Mouse (Mus musculus) liver, embryonic 14.5 days (tissue): ENCODE results near the gene Pdcd4. TPM values are rescaled to one million over a fixed set of nuclear protein-coding genes. Genes with fewer than 3 reads are reported as not detected.
A peak's percentile ranks its signal among the peaks of the same experiment; 100 is the strongest.

Experiments used
- ATAC-seq: fragments of 200-750 bp; cut with Nextera tagmentation; 2 replicates; pipeline ENCODE4 v1.8.0; 2017; ENCODE audit warnings: moderate number of reproducible peaks, mild to moderate bottlenecking, moderate library complexity; ENCODE audit not compliant: insufficient read depth
- DNase-seq, 3 experiments: peaks; one replicate each; pipeline ENCODE4 v3.0.0-alpha.2; 2012 to 2013; ENCODE audit warnings: low read depth in 3 of 3, low spot score in 3 of 3
- H3K27ac ChIP-seq: fragments of 300-500 bp; sonication (generic); 2 replicates; pipeline ENCODE4 v1.5.1; 2014; ENCODE audit warnings: moderate library complexity, mild to moderate bottlenecking, control low read depth, inconsistent platforms
- H3K27me3 ChIP-seq: fragments of 300-500 bp; sonication (generic); 2 replicates; pipeline ENCODE4 v1.6.1; 2014; ENCODE audit warnings: mild to moderate bottlenecking, low read length, moderate library complexity; ENCODE audit not compliant: control insufficient read depth, insufficient read depth
- H3K36me3 ChIP-seq: fragments of 300-500 bp; sonication (generic); replicated peaks from 2 replicates; pipeline ENCODE4 v1.6.1; 2014; ENCODE audit warnings: low read depth; ENCODE audit not compliant: control insufficient read depth, insufficient read depth
- H3K4me1 ChIP-seq, 2 experiments: fragments of 200-500 bp in 1 of 2; fragments of 300-500 bp in 1 of 2; sonication (generic) in 1 of 2; replicated peaks; 2 replicates each; pipeline ENCODE4 v1.6.1; 2012 to 2014; ENCODE audit warnings: antibody characterized with exemption in 1 of 2, inconsistent platforms in 1 of 2, low read length in 1 of 2; ENCODE audit not compliant: control insufficient read depth in 2 of 2, insufficient read depth in 2 of 2
- H3K4me2 ChIP-seq: fragments of 300-500 bp; sonication (generic); 2 replicates; pipeline ENCODE4 v1.6.1; 2014; ENCODE audit warnings: low read depth, mild to moderate bottlenecking, control low read depth, moderate library complexity
- H3K4me3 ChIP-seq, 2 experiments: fragments of 200-500 bp in 1 of 2; fragments of 300-500 bp in 1 of 2; sonication (generic) in 1 of 2; 2 replicates each; pipeline ENCODE4 v1.5.1; 2012 to 2014; ENCODE audit warnings: low read depth in 2 of 2, low read length in 2 of 2, mild to moderate bottlenecking in 2 of 2, control low read depth in 1 of 2, inconsistent platforms in 1 of 2, moderate library complexity in 1 of 2; ENCODE audit not compliant: insufficient read depth in 1 of 2
- H3K9ac ChIP-seq: fragments of 300-500 bp; sonication (generic); replicated peaks from 2 replicates; pipeline ENCODE4 v1.6.1; 2014; ENCODE audit warnings: mild to moderate bottlenecking, control low read depth, moderate library complexity
- H3K9me3 ChIP-seq: fragments of 300-500 bp; sonication (generic); 2 replicates; pipeline ENCODE4 v1.6.1; 2016; ENCODE audit warnings: low read length, mixed read lengths; ENCODE audit not compliant: control insufficient read depth
- CTCF ChIP-seq: IDR thresholded peaks from 2 replicates; pipeline ENCODE4 v1.5.1; 2016; ENCODE audit warnings: antibody characterized with exemption, low read depth, control low read depth
- EP300 ChIP-seq: IDR thresholded peaks from 2 replicates; pipeline ENCODE4 v1.6.1; 2016; ENCODE audit warnings: antibody characterized with exemption, low read depth
- WGBS: fragments of 180-500 bp; shearing (Covaris S2); extraction: QIAGEN DNeasy Blood & Tissue Kit; methylation state at CpG from one replicate; pipeline ENCODE4 v1.1.7; 2014; ENCODE audit not compliant: insufficient replicate concordance; 5-methylcytosine and 5-hydroxymethylcytosine counted together
- polyA plus RNA-seq, 2 experiments: library from polyadenylated mRNA; depleted of rRNA in 1 of 2; stranded (reverse) in 1 of 2; unstranded in 1 of 2; fragments of >200 nt; fragmentation: Nextera tagmentation in 1 of 2; extraction: Ambion mirVana in 1 of 2; gene quantifications; 2 replicates each; pipeline versions ENCODE4 v1.2.1 to v1.2.3; 2012 to 2014

Gene Pdcd4
- polyA plus RNA-seq (2012; rRNA removed) (3.0 and 6.6 TPM in 2 replicates), polyA plus RNA-seq (2014; fragmentation: Nextera tagmentation; extraction: Ambion mirVana) (16.2 and 16.6 TPM in 2 replicates)

GRCm38 (mm10) chr19:53892061-53892460 is at the start of gene Pdcd4:
Gene Pdcd4, plus strand, starts transcription at chr19:53892231.
- peak within 1 kb of the TSS; percentile 33 for H3K4me2 ChIP-seq
- no peaks in the 10 kb centered on the region for H3K27me3 ChIP-seq
- H3K4me3 ChIP-seq, result no peak within 1 kb of the TSS
- no peaks in the 10 kb centered on the region for H3K9me3 ChIP-seq
- H3K27ac ChIP-seq, result peak within 1 kb of the TSS; percentile 76
- peak within 1 kb of the TSS; percentile 32 for H3K9ac ChIP-seq
- peaks cover 72 to 75% of the 10 kb centered on the region in 2 experiments for H3K4me1 ChIP-seq
- H3K36me3 ChIP-seq, result no peaks in the 10 kb centered on the region
- DNase-seq (no peak), ATAC-seq (no peak)
- TF ChIP-seq CTCF (no peak), EP300 (no peak)
- WGBS, result 53% methylated on average over 3 of the region's 3 CpGs

GRCm38 (mm10) chr19:53843972-53844371 is 48.1 kb upstream of the Pdcd4 start:
- H3K4me2 ChIP-seq, result no peak overlapping the region
- no peaks in the 10 kb centered on the region for H3K36me3 ChIP-seq
- H3K9me3 ChIP-seq, result no peaks in the 10 kb centered on the region
- no peak overlapping the region for H3K4me3 ChIP-seq
- H3K4me1 ChIP-seq, result peaks cover 5 to 8% of the 10 kb centered on the region in 2 experiments
- ATAC-seq (no peak), DNase-seq (no peak)
- WGBS, result 77% methylated on average over 8 of the region's 8 CpGs
- H3K27me3 ChIP-seq, result no peaks in the 10 kb centered on the region
- no peak for TF ChIP-seq CTCF
- H3K27ac ChIP-seq, result no peak overlapping the region
- H3K9ac ChIP-seq, result no peak overlapping the region

GRCm38 (mm10) chr19:53848272-53848995 is 43.6 kb upstream of the Pdcd4 start:
- H3K9ac ChIP-seq, result no peak overlapping the region
- DNase-seq, result peak; percentile 30 to 40 (median 31)

GRCm38 (mm10) chr19:53850166-53850922 is 41.7 kb upstream of the Pdcd4 start:
- no peak overlapping the region for H3K4me2 ChIP-seq

More at GRCm38 (mm10) chr19:53848272-53848995, 43.6 kb upstream of the Pdcd4 start:
- TF ChIP-seq EP300 (peak; percentile 68), CTCF (no peak)
- Histone ChIP-seq H3K4me2 (no peak overlapping the region), H3K27me3 (no peaks in the 10 kb centered on the region), H3K9me3 (no peaks in the 10 kb centered on the region), H3K4me3 (no peak overlapping the region), H3K4me1 (peaks cover 7 to 12% of the 10 kb centered on the region in 2 experiments), H3K27ac (no peak overlapping the region), H3K36me3 (no peaks in the 10 kb centered on the region)
- peak; percentile 76 for ATAC-seq
- 58% methylated on average over 10 of the region's 10 CpGs for WGBS

GRCm38 (mm10) chr19:53851352-53851751 is 40.7 kb upstream of the Pdcd4 start:
- DNase-seq (no peak), ATAC-seq (no peak)
- H3K36me3 ChIP-seq, result no peaks in the 10 kb centered on the region
- no peak overlapping the region for H3K4me2 ChIP-seq
- no peaks in the 10 kb centered on the region for H3K9me3 ChIP-seq
- no peaks in the 10 kb centered on the region for H3K27me3 ChIP-seq
- 82% methylated on average over 13 of the region's 13 CpGs for WGBS
- TF ChIP-seq CTCF (no peak), EP300 (no peak)
- H3K9ac ChIP-seq, result no peak overlapping the region
- no peak overlapping the region for H3K4me3 ChIP-seq
- peaks cover 7 to 12% of the 10 kb centered on the region in 2 experiments for H3K4me1 ChIP-seq
- no peak overlapping the region for H3K27ac ChIP-seq

More at GRCm38 (mm10) chr19:53850166-53850922, 41.7 kb upstream of the Pdcd4 start:
- H3K9me3 ChIP-seq, result no peaks in the 10 kb centered on the region
- H3K27ac ChIP-seq, result no peak overlapping the region
- H3K9ac ChIP-seq, result no peak overlapping the region
- no peak overlapping the region for H3K4me3 ChIP-seq
- H3K27me3 ChIP-seq, result no peaks in the 10 kb centered on the region
- no peaks in the 10 kb centered on the region for H3K36me3 ChIP-seq
- no peak for DNase-seq
- 65% methylated on average over 18 of the region's 18 CpGs for WGBS
- ATAC-seq, result no peak
- TF ChIP-seq EP300 (no peak), CTCF (no peak)
- peaks cover 7 to 12% of the 10 kb centered on the region in 2 experiments for H3K4me1 ChIP-seq
